Mouse (Mus musculus): ENCODE results near the gene Cacna2d2.

The Cacna2d2 gene

DNA sequence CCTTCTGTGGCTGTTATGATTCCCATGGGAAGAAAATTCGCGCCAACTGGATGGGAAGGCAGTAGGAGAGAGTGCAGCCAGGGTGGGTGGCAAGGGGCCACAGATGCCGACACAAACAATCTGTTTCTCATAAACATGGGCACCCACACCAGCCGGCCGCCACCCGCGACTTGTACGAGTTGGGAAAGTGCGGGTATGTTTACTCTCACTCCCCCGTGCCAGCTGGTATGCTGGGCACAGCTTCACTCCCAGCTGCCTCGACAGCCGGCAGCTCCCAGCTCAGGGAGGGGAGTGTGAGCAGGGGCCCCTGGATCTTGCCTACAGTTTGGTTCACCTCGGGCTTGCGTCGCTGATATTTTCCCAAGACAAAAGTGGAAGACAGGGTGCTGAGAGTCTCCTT lies 57.3 kb downstream of the Cacna2d2 start:
- DNase-seq (ENCODE audit: low read depth, low spot score): no peak

DNA sequence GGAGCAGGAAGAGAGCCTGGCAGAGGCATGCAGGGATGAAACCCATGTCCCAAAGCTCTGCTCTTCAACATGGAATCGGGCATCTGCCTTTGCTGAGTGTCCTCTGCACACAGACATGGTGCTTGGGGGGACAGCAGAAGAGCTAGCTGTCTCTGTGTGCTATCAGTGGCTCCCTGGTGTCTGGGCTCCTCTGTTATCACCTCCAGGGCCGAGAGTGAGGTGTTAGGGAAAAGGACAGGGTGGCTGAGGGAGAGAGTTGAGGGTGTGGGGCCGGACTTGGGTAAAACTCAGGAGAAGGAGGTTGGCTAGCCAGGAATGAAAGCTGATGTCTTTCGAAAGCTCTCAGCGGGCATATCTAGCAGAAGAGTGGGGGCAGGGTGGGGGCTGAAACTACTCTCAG lies 63.5 kb downstream of the Cacna2d2 start:
- DNase-seq (ENCODE audit: low read depth, low spot score): no peak

DNA sequence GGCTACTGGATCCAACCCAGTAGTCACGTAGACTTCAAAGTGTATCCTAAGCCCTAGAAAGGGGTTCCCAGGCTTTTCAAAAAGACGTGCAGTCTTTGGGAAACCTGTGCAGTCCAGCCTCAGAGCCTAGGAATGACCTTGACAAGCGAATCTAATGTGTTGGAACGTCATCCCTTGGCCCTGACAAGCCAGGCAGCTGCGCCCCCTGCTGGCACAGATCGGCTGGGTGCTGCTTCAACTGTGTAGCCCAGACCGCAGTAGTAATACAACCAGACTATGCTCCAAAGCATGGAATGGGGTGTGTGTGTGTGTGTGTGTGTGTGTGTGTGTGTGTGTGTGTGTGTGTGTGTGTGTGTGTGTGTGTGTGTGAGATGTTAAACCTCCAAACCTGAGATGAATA lies 64.1 kb downstream of the Cacna2d2 start:
- peak; percentile 72 for DNase-seq (ENCODE audit: low read depth, low spot score)

DNA sequence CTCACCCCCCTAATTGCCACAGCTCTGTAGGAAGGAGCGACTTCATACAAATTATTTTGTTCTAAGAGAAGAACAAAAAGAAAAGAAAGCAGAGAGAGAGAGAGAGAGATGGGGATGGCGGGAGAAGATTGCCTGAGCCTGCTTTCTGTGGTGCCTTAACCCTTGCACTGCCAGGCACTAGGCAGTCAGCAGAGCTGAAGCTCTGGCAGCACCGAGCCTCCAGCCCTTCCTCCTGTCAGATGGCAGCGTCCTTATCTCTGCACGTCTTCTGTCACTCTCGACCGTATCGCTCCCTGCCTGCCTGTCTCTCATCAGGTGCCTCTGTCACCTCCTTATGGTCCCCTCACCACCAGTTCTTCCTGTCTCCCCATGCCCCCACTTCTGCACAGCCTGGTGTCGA lies 64.7 kb downstream of the Cacna2d2 start:
- DNase-seq (ENCODE audit: low read depth, low spot score): no peak

DNA sequence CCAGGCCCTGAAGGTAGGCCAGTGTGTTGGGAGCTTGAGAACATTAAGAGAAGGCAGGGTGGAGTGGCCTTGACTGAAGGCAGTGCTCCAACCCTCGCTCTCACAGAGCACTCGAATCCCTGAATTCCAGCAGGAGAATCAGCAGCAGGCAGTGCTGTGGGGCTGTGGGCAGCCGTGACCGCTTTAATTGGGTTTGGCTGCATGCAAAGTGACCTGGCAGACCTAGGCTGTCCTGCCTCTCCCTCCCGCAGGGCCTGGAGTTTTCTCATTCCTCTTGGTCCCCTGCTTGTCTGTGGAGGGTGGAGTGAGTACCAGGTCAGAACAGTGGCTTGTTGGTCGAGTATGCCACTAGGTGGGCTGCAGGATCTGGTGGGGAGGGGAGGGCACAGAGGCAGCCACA lies 66.2 kb downstream of the Cacna2d2 start:
- DNase-seq (ENCODE audit: low read depth, low spot score): no peak

DNA sequence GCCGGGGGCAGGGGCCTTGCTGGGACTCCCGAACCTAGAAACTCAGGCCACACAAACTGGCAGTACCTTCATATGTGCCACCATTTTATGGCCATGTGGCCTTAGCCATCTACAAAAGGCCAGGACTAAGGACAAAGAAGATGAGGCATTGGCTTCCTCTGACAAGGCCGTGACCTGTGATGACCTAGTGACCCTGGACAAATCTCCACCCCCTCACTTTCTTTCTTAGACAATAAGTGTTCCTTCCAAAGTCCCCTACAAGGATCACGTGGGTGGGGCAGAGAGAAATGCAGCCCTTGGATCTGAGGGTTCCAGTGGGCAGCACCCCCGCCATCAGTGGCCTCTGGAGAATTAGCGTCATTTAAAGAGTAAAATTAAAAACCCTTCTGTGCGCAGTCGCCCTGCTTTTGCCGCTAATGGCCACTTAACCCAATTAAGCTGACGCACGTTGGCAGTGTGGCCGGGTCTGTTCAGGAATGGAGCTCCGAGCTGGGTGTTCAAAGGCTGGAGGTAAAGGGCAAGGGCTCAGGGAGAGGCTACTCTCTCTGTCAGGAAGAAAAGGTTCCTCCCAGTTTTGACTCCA lies 69.9 kb downstream of the Cacna2d2 start:
- DNase-seq (ENCODE audit: low read depth, low spot score): no peak

DNA sequence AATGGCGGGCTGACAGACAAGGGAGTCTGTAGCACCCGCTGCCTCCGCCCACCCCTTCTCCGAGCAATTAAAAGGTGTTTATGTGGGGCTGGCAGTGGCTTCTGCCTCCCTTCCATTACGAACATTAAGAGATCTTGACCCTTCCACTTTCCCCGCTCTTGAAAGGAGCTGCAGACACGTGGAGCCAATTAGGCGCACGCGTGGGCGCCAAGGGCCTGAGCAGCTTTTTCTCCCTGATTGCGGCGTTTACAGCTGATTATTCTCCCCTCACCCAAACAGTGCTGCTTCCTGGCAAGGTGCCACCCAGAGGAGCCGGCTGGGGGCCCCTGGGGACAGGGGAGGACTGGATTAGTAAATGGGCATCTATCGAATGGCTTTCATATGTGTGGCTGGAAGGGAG lies 71.0 kb downstream of the Cacna2d2 start:
- no peak for DNase-seq (ENCODE audit: low read depth, low spot score)

DNA sequence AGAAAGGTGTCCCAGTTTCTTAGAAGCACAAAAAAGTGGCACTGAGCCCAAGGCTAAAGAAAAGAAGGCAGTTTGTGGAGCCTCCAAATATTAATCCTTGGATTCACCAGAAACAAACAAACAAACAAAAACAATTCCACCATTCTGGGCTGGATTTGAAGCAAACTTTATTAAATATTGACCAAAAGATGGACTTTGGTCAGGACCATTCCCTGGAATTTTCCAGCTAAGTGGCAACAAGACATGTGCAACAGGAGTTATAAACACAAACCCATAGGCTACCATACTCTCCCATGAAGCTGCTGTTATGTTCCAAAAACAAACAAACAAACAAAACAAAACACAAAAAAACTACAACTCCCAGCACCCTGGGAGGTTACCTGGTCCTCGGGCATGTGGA lies 74.6 kb downstream of the Cacna2d2 start:
- DNase-seq (ENCODE audit: low read depth, low spot score): no peak

DNA sequence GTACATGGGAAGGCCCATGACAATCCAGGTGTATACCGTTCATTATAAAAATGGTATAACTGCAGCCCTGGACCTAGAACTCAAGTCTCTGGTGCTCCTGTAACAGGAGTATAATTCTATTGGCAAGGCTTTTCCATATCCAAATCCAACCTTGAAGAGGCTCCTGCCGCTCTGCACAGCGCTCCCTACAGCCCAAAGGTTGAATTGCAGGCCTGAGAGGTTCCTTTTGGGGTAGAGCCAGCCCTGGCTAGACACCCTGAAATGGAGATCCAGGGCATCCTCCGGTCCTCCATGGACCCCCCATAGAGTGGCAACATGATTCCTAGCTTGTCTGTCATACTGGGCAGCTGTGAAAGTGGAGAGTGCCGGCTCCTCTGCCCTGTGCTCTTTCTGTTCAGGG lies 79.6 kb downstream of the Cacna2d2 start:
- peak; percentile 85 for DNase-seq (ENCODE audit: low read depth, low spot score)

DNA sequence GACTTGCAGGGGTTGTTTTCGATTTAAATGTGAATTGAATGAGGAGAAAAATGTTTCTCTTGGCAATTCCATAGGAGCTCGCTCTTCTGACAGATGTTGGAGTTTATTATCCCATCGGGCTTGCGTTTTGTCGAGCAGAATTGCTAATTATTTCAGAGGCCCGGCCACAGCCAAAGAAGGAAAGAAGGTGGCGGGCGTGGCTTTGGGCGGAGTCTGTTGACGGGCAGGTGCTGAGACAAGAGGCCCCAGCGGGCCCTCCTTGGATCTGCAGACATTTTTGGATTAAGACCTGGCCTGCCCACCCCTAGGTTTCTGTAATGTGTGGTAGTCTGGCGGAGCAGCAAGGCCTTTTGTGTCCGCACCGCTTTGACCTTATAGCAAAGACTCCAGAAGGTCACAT lies 80.2 kb downstream of the Cacna2d2 start:
- peak; percentile 85 for DNase-seq (ENCODE audit: low read depth, low spot score)

DNA sequence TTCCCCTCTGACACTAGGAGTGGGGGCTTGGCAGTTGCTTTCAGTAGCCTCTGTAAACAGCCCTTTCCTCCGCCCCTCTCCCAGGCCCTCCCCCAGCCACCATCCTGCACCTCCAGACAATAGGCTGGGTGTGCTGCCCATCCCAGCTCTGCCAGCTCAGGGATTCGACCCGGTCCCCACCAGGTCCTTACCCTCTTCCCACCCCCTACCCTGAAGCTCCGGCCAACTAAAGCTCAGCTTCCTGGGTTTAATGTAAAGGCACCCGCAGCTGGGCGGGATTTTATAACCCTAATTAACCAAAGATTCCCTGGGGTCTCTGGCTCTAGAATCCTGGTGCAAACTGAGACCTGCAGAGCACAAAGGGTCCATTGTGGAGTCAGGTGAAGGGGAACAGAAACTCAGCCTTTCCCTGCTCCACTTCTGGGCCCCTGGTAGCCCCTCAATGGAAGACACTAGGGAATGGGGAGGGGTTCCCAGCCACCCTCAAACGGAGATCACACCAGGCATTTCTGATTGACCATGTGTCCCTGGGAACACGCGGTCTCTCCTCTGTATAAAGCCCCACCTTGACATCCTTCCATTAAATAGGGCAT lies 81.2 kb downstream of the Cacna2d2 start:
- DNase-seq (ENCODE audit: low read depth, low spot score): peak; percentile 51

DNA sequence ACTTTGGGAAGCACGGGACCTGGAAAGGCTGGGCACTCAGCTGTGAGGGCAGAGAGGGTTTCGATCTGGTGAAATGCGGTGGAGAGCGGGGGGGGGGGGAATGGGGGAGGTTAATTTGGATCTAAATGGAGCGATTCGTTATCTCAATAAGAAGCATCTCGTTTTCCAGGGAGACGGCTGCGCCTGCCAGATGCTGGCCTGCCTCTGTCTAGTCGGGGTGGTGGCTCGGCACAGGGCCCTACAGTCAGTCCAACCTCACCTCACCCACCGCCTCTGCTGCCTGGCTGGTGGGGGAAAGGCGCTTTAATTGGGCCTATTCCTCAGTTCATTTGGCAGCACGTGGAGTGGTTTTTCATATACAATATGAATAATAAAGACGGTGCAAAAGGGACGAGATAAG lies 81.9 kb downstream of the Cacna2d2 start:
- no peak for DNase-seq (ENCODE audit: low read depth, low spot score)

DNA sequence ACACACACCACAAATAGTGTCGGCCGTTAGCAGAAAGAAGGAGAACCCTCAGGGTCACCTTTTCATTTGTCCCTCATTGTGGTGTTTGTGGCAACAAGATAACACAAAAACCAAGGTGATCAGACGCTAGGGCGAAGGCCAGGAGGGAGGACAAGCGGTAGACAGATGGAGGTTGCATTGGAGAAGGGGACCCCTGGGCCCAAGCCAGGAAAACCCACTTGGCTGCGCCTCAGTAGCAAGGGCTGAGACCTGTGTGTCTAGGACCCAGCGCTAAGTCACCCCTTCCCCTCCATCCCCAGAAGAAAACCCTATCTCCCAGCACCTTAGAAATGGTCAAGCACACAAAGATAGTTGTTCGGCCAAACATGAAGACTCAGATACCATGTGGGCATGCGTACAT lies 82.6 kb downstream of the Cacna2d2 start:
- DNase-seq (ENCODE audit: low read depth, low spot score): no peak

DNA sequence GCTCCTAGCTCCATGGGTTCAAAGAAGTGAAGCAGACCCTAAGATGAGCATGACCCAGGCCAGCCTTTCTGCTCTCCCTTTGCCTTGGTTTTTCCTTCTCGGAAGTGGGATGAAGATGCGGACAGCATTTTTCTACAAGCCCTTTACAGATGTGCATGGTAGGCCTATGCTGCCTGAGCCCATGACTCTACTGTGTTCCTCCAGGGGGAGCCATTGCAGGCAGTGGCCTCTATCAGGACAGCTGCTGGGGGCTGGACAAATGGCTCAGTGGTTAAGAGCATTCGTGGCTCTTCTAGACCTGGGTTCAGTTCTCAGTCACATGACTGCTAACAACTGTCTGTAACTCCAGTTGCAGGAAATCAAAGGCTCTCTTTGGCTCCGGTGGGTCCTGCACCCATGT lies 83.4 kb downstream of the Cacna2d2 start:
- DNase-seq (ENCODE audit: low read depth, low spot score): peak; percentile 29

DNA sequence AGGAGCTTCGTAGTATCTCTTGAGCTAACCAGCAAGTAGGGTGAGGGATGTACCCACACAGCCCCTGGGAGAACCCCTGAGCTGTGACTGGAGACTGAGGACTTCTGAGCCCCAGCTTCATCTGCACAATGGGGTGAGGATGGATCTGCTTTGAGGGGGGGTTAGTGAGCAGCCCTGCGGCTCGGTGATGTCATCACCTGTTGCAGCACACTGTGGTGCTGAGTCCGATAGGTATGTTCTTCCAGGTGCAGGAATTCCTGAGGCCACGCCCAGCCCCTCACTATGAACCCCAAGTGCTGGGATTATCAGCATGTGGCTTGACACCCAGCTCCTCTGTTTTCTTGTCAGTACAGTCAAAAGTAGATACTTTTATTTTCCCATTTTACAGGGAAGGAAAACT lies 84.3 kb downstream of the Cacna2d2 start:
- no peak for DNase-seq (ENCODE audit: low read depth, low spot score)

DNA sequence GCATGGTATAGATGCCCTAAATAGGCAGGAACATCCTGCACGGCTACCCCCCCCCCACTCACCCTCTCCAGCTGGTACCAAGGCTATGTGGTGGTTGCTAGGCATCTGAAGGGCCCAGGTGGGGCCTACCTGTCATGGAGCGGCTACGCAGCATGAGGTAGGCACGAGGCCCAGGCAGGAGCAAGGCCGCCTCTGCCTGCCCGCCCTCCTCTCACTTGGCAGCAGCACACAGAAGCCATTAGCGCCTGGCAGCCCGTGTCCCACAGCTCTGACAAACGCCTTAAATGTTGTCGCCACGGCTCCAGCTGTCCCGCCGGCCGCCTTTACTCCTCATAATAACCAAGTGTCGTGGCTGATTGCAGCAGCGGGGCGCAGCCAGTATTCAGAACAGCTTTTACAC lies 84.9 kb downstream of the Cacna2d2 start:
- DNase-seq (ENCODE audit: low read depth, low spot score): no peak

DNA sequence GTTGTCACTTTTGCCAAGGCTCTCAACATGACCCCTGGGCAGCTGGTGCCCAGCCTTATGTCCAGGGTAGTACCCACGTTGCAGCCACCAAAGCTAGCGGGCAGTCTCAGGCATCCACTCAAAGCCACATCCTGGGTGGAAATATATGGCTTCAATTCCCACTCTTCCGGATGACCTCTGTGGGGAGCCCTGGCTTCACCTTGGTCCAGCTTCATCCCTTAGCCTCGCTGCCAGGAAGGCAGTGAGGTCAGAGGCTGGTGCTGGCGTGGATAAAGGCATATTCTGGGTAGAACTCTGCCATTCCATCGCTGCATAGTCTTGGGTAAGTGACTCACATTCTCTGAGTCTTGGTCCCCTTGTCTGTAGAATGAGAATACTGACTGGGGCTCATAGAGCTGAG lies 85.4 kb downstream of the Cacna2d2 start:
- DNase-seq (ENCODE audit: low read depth, low spot score): no peak

DNA sequence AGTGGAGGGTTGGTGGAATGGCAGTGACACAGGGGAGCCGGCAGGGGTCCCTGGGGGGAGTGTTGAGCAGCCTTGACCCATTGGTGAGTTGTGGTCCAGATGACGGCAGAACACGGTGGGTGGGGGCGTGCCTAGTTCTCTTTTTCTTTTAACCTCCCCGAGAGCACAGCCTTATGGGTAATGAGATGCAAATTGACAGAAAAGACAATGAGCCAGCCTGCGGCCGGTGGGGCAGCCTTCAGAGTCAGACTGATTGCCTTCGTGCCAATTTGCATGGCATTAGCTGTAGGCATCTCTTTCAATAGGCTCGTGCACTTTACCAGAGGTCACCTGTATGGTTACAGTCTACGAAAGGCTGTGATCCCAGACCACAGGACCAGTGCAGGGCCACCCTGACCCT lies 86.7 kb downstream of the Cacna2d2 start:
- peak; percentile 83 for DNase-seq (ENCODE audit: low read depth, low spot score)

DNA sequence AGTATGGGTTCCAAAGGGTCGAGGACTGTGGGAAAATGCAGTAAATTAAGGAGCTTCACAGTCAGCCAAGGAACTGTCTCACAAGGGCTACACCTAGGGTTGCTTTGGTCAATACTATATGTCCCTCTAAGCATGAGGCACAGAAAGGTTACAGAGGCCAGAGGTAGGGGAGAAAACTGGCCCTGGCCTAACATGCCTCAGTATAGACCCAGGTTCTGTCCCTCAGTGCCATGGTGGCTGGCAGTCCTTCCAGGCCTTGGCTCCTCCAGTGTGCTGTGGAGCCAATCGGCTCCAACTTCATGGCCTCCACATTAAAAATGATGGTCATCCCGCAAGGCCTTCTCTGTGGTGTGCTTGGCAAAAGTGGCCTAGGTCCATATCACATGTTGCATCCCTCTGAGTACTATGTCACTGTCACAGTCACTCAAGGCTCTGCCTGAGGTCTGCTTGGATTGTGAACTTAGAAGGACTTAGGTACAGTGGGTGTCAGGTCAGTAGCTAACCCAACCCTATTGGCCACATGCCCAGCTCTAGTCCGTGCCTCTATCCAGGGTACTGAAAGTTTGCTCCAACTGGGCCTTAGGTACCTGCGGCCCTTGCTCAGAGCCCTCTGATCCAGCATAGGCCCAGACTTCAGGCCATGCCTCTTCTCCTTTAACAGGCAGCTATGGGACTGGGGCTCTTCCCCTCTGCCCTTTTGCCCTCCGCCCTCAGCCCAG lies 87.3 kb downstream of the Cacna2d2 start:
- peak; percentile 57 for DNase-seq (ENCODE audit: low read depth, low spot score)

DNA sequence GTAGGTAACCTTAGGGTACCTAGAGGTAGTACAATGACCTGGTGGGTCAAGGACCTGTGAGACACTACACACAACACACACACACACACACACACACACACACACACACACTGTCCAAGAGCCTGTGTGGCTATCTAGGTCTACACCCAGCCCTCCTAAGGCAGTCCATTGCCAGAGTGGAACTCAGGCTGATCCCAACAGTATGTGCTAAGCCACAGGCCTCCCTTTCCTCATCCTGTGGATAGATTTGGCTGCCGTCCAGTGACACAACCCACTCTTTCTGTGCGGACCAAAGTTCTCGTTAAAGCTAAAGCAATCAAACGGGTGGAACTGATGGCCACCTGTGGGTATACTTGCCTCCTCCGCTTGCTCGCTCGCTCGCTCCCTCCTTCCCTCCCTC lies 90.7 kb downstream of the Cacna2d2 start:
- DNase-seq (ENCODE audit: low read depth, low spot score): no peak

DNA sequence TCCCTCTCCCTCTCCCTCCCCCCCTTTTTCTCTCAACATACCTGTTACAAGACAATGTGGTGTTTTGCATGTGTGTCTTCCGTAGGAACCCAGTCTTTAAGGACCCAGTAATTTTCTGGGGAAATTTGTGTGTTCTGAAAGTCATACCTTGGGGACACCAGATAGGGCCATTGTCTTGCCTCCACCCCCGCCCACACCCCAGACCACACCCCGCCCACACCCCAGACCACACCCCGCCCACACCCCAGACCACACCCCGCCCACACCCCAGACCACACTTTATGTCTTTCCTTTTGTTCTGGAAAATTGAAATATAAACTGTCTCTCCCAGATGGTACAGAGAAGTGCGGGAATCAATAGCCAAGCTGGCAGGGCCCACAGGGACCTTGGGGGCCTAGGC lies 91.2 kb downstream of the Cacna2d2 start:
- no peak for DNase-seq (ENCODE audit: low read depth, low spot score)

DNA sequence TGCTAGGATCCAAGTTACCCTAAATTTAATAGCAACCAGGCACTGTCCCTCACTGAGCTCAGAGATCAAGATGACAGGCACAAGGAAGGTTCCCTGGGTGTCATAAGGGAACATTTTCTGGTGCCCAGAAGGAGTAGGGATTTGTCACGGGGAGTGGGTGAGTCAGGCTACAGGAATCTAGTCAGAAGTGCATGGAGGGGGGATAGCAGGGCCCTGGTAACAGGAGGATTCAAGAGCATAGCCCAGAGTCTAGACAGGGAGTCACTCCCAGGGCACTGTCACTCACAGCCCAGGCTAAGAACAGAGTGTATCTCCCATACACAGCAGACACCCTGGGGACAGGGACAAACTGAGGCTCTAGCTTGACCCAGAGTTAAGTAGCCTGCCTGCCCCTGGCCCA lies 94.1 kb downstream of the Cacna2d2 start:
- no peak for DNase-seq (ENCODE audit: low read depth, low spot score)

DNA sequence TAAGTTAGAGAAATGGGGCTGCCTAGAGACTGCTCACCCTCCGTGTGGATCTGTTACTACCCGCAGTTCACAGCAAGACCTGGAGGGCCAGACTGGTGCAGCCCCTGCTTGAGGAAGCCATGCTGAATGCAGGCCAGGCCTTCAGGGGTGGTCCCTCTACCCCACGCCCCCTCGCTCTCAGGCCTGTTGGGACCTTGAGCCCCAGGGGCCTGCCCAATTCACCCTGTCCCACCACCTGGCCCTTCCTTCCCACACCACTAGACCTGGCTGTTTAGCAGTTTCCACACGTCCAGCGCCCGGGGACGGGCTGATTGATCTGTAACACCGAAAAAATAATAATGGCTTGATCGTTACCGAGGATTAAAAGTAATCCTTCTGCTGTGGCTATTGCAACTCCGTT lies 94.8 kb downstream of the Cacna2d2 start:
- no peak for DNase-seq (ENCODE audit: low read depth, low spot score)

Measured in R1 (cell line).